Mouse (Mus musculus) lung, embryonic 16.5 days (tissue): ENCODE measurements around the gene Sema6c. TPM values are rescaled to one million over a fixed set of nuclear protein-coding genes. Genes with fewer than 3 reads are reported as not detected.
"Not testable (repeated sequence)": the region's sequence is repeated elsewhere in the genome, so short reads cannot be mapped to it uniquely, and the experiment has no call there.

Source experiments
- ATAC-seq: fragments of 200-750 bp; cut with Nextera tagmentation; 2 replicates; pipeline ENCODE4 v1.8.0; 2017; ENCODE audit warnings: low read depth, mild to moderate bottlenecking, moderate library complexity
- H3K27ac ChIP-seq: fragments of 300-500 bp; sonication (generic); 2 replicates; pipeline ENCODE4 v1.5.1; 2014; ENCODE audit warnings: mild to moderate bottlenecking, control low read depth, low read length
- H3K27me3 ChIP-seq: fragments of 300-500 bp; sonication (generic); 2 replicates; pipeline ENCODE4 v1.6.1; 2014; ENCODE audit warnings: low read depth, low read length, mixed read lengths; ENCODE audit not compliant: control insufficient read depth, insufficient read depth
- H3K36me3 ChIP-seq: fragments of 300-500 bp; sonication (generic); 2 replicates; pipeline ENCODE4 v1.6.1; 2014; ENCODE audit warnings: low read length; ENCODE audit not compliant: control insufficient read depth, insufficient read depth
- H3K4me1 ChIP-seq: fragments of 300-500 bp; sonication (generic); replicated peaks from 2 replicates; pipeline ENCODE4 v1.6.1; 2014; ENCODE audit warnings: low read length, mixed read lengths; ENCODE audit not compliant: control insufficient read depth, insufficient read depth
- H3K4me2 ChIP-seq: fragments of 300-500 bp; sonication (generic); 2 replicates; pipeline ENCODE4 v1.6.1; 2014; ENCODE audit warnings: low read depth, low read length, control low read depth
- H3K4me3 ChIP-seq: fragments of 300-500 bp; sonication (generic); 2 replicates; pipeline ENCODE4 v1.5.1; 2014; ENCODE audit warnings: mild to moderate bottlenecking, low read length, control low read depth
- H3K9ac ChIP-seq: fragments of 300-500 bp; sonication (generic); 2 replicates; pipeline ENCODE4 v1.6.1; 2014; ENCODE audit warnings: low read length, control low read depth
- H3K9me3 ChIP-seq: fragments of 300-500 bp; sonication (generic); 2 replicates; pipeline ENCODE4 v1.6.1; 2016; ENCODE audit warnings: low read length; ENCODE audit not compliant: control insufficient read depth
- WGBS: fragments of 180-500 bp; shearing (Covaris S2); extraction: QIAGEN DNeasy Blood & Tissue Kit; methylation state at CpG from one replicate; pipeline ENCODE4 v1.1.7; 2014; 5-methylcytosine and 5-hydroxymethylcytosine counted together
- polyA plus RNA-seq: library from polyadenylated mRNA; unstranded; fragments of >200 nt; fragmentation: Nextera tagmentation; extraction: Ambion mirVana; gene quantifications from 2 replicates; pipeline ENCODE4 v1.2.1, GENCODE M21; 2015

The Sema6c gene
- polyA plus RNA-seq, 1 experiment from 2014 or later, result 3.2 TPM

- H3K9ac ChIP-seq, result no peak overlapping the region
- no peak overlapping the region for H3K27ac ChIP-seq
- no peak overlapping the region for H3K4me3 ChIP-seq
- no peaks in the 10 kb centered on the region for H3K9me3 ChIP-seq
- no peak for ATAC-seq
- peaks cover 2% of the 10 kb centered on the region for H3K36me3 ChIP-seq
- H3K27me3 ChIP-seq, result no peaks in the 10 kb centered on the region
- H3K4me2 ChIP-seq, result no peak overlapping the region
- 69% methylated on average over 5 of the region's 5 CpGs for WGBS
- H3K4me1 ChIP-seq, result peaks cover 9% of the 10 kb centered on the region
Observed at GRCm38 (mm10) chr3:95130081-95130480, 30.2 kb upstream of the Sema6c start.

DNA sequence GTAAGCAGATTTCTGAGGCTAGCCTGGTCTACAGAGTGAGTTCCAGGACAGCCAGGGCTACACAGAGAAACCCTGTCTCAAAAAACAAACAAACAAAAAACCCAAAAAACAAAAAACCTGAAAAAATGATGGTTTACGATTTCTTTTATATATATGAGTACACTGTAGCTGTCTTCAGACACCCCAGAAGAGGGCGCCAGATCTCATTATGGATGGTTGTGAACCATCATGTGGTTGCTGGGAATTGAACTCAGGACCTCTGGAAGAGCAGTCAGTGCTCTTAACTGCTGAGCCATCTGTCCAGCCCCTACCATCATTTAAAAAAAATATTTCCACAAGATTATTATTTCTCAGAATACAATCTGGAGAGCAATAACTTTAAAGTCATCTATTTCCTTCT lies 27.9 kb upstream of the Sema6c start:
- H3K4me1 ChIP-seq, result peaks cover 12% of the 10 kb centered on the region
- not testable (repeated sequence) for H3K36me3 ChIP-seq, ATAC-seq, H3K27me3 ChIP-seq, H3K9ac ChIP-seq, H3K4me3 ChIP-seq, H3K4me2 ChIP-seq, H3K9me3 ChIP-seq, H3K27ac ChIP-seq
- 83% methylated on average over 2 of the region's 2 CpGs for WGBS

GRCm38 (mm10) chr3:95133176-95133575 lies 27.1 kb upstream of the Sema6c start:
- H3K9me3 ChIP-seq, result no peaks in the 10 kb centered on the region
- H3K4me1 ChIP-seq, result peaks cover 12% of the 10 kb centered on the region
- H3K4me3 ChIP-seq, result peak overlapping the region; percentile 83
- peaks cover 2% of the 10 kb centered on the region for H3K36me3 ChIP-seq
- 44% methylated on average over 11 of the region's 11 CpGs for WGBS
- H3K27me3 ChIP-seq, result no peaks in the 10 kb centered on the region
- peak overlapping the region; percentile 41 for H3K27ac ChIP-seq
- peak overlapping the region; percentile 78 for H3K4me2 ChIP-seq
- ATAC-seq, result no peak
- peak overlapping the region; percentile 82 for H3K9ac ChIP-seq

- Histone ChIP-seq H3K27me3 (no peaks in the 10 kb centered on the region), H3K4me2 (peak within 1 kb of the TSS; percentile 78), H3K4me1 (peaks cover 12% of the 10 kb centered on the region), H3K27ac (peak within 1 kb of the TSS; percentile 41), H3K36me3 (peaks cover 2% of the 10 kb centered on the region), H3K9ac (peak within 1 kb of the TSS; percentile 82), H3K4me3 (peak within 1 kb of the TSS; percentile 83), H3K9me3 (no peaks in the 10 kb centered on the region)
- peak; percentile 96 for ATAC-seq
- WGBS, result under 1% methylated on average over 20 of the region's 20 CpGs
Observed at GRCm38 (mm10) chr3:95133680-95134101, 26.6 kb upstream of the Sema6c start, which contains the start of the genes Scnm1 and Lysmd1. Gene Scnm1, minus strand, starts transcription at chr3:95134011. Gene Lysmd1, plus strand, starts transcription at chr3:95134088.

DNA sequence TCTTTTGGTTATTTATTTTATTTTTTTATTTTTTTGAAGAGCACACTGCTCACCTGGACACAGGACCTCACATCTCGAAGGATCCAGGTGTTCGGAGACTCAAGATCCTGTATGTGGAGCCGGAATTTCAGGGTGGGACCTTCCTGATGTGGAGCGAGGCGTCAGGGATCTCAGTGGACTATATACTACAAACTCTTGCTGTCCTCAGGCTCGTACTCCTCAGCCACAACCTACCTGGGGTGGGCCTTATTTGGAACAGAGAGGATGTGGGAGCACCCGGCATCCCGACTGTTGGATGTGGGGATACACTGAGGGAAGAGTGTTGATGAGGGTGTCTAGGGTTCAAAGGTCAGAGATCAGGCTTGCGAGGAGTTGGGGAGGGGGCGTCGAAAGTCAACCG lies 26.1 kb upstream of the Sema6c start:
- not testable (repeated sequence) for H3K36me3 ChIP-seq, H3K27me3 ChIP-seq, H3K9me3 ChIP-seq, H3K27ac ChIP-seq, H3K9ac ChIP-seq, H3K4me2 ChIP-seq
- ATAC-seq, result peak; percentile 29
- no CpG with 5 or more reads among the region's 12 CpGs for WGBS
- peaks cover 12% of the 10 kb centered on the region for H3K4me1 ChIP-seq
- H3K4me3 ChIP-seq, result peak overlapping the region; percentile 83

- Histone ChIP-seq H3K4me3 (peak overlapping the region; percentile 46), H3K27me3 (no peaks in the 10 kb centered on the region), H3K27ac (peak overlapping the region; percentile 33; the same call in 1 of the 2 replicates), H3K4me1 (peaks cover 12% of the 10 kb centered on the region), H3K9me3 (no peaks in the 10 kb centered on the region), H3K4me2 (peak overlapping the region; percentile 65), H3K36me3 (peaks cover 2% of the 10 kb centered on the region), H3K9ac (peak overlapping the region; percentile 55)
- ATAC-seq, result peak; percentile 32; the same call in 1 of the 2 replicates
- 13% methylated on average over 6 of the region's 6 CpGs for WGBS
Observed at GRCm38 (mm10) chr3:95135023-95135422, 25.2 kb upstream of the Sema6c start.

- Histone ChIP-seq H3K27ac (no peak overlapping the region), H3K36me3 (peaks cover 2% of the 10 kb centered on the region), H3K9ac (no peak overlapping the region), H3K4me1 (peaks cover 12% of the 10 kb centered on the region), H3K4me3 (peak overlapping the region; percentile 46), H3K27me3 (no peaks in the 10 kb centered on the region), H3K4me2 (peak overlapping the region; percentile 65), H3K9me3 (no peaks in the 10 kb centered on the region)
- WGBS, result 70% methylated on average over 7 of the region's 7 CpGs
- no peak for ATAC-seq
Observed at GRCm38 (mm10) chr3:95135433-95136052, 24.7 kb upstream of the Sema6c start.

DNA sequence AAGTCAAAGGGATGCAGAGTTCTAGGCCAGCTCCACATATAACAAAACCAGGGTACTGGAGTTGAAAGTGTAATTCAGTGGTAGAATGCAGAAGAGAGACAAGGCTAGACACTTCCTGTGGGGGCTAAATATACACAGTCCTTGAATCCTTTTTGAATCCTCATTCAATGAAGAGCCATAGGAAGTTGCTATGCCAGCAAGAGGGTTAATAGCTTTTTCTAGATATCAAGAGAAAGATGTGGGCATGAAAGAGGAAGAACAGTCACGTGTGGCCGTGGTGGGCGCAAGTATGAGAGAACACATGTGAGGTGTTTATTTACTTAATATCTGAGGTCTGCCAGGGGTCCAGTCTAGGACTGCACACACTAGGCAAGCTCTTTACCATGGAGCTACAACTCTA lies 23.9 kb upstream of the Sema6c start:
- Histone ChIP-seq H3K4me2 (no peak overlapping the region), H3K27me3 (no peaks in the 10 kb centered on the region), H3K4me1 (peaks cover 12% of the 10 kb centered on the region), H3K9me3 (no peaks in the 10 kb centered on the region), H3K4me3 (no peak overlapping the region), H3K36me3 (peaks cover 7% of the 10 kb centered on the region), H3K27ac (no peak overlapping the region), H3K9ac (no peak overlapping the region)
- no peak for ATAC-seq
- WGBS, result 83% methylated on average over 3 of the region's 3 CpGs

DNA sequence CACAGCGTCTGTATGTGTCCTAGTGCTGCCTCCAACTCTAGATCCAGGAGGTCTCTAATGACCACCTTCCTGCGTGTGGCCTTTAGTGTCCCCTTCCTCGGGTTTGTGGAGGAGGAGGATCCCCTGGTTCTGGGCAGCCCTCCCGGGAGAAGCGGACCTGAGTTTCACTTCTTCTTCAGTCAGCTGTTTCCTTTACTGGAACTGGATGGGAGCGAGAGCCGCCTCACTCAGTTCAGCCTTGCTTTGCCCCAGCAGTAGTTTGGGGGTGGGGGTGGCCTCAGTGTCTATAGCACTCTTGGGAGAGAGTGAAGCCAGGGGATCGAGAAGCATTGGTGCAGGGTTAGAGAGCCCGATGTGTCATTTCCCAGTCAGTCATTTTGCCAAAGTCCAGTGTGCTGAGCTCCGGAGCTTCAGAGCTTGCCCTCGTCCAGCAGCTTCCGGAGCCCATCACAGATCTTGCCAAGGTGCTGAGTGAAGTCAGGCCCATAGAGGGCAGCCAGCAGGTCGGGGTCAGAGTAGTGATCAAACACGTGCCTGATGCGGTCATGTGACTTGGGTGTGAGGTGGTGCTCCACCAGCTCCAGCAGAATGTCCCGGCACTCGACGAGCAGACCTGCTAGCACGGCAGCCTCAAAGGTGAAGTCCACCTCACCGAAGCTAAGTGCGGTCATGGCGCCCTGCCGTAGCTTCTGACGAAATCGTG lies 20.5 kb upstream of the Sema6c start:
- no peaks in the 10 kb centered on the region for H3K9me3 ChIP-seq
- no peak for ATAC-seq
- 62% methylated on average over 25 of the region's 25 CpGs for WGBS

More for the DNA sequence above, 20.5 kb upstream of the Sema6c start:
- Histone ChIP-seq H3K4me2 (no peak overlapping the region), H3K27me3 (no peaks in the 10 kb centered on the region), H3K4me3 (no peak overlapping the region), H3K27ac (peak overlapping the region; percentile 25), H3K9ac (peak overlapping the region; percentile 3; the same call in 1 of the 2 replicates), H3K36me3 (peaks cover 5% of the 10 kb centered on the region; the same call in 1 of the 2 replicates), H3K4me1 (peaks cover 9% of the 10 kb centered on the region)
